Mouse (Mus musculus): ENCODE data around the gene Ttll10.

DNA sequence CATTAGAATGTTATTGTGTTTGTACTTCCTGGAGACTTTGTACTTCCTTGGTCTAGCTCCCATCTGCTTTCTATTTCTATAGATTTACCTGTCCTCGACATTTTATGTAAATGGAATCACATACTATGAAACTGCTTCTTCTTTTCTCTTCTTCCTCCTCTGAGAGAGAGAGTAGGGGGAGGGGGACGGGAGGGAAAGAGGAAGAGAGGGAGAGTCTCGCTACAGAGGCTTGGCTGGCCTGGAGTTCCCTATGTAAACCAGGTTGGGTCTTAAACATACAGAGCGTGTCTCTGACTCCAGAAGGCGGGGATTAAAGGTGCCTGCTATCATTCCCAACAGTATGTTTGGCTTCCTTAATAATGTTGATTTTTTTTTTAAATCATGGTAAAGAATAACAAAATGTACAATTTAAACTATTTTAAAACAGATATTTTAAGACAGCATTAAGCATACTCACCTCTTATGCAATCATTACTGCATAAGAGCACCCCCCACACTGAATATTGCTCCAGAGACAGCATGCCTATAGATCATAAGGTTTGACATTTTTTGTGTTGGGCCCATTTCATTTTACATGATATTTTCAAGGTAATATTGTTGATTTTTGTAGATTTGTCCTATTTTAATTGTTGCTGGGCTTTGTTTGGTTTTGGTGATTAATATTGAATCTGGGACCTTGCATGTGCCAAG is 28.3 kb upstream of the Ttll10 start:
- TF ChIP-seq CTCF (conservative IDR thresholded peaks at IDR 0.05; ENCODE audit: insufficient read depth, insufficient read length, low read depth, low read length) (no peak), POLR2A (IDR thresholded peaks at IDR 0.05; ENCODE audit: low read depth, low read length) (no peak)
